Mouse (Mus musculus): Measurements from ENCODE around the gene Rin1. TPM values are rescaled to one million over a fixed set of nuclear protein-coding genes. Genes with fewer than 3 reads are reported as not detected.
"Not testable (repeated sequence)": the region's sequence is repeated elsewhere in the genome, so short reads cannot be mapped to it uniquely, and the experiment has no call there.

The Rin1 gene
- polyA plus RNA-seq (2015; fragmentation: Nextera tagmentation; extraction: Ambion mirVana): 1.9 and 3.3 TPM in 2 replicates

- H3K4me1 ChIP-seq (replicated peaks): peaks cover 28% of the 10 kb centered on the region
- WGBS: 16% methylated on average over 14 of the region's 14 CpGs
- H3K36me3 ChIP-seq: peaks cover 29% of the 10 kb centered on the region; the same call in 1 of the 2 replicates
- peak within 1 kb of the TSS; percentile 13 for H3K27ac ChIP-seq
- peak; percentile 45 for ATAC-seq (replicated peaks; ENCODE audit: insufficient number of reproducible peaks, insufficient read depth, low FRiP score, low read depth)
- H3K4me3 ChIP-seq: peak within 1 kb of the TSS; percentile 31
- H3K9ac ChIP-seq: peak within 1 kb of the TSS; percentile 21
- H3K4me2 ChIP-seq: peak within 1 kb of the TSS; percentile 51
- peaks cover 23% of the 10 kb centered on the region for H3K27me3 ChIP-seq
- H3K9me3 ChIP-seq (replicated peaks): no peaks in the 10 kb centered on the region
Observed at GRCm38 (mm10) chr19:5050047-5050905, at the start of gene Rin1. TSS of gene Rin1 (plus strand) at chr19:5050481.

- H3K36me3 ChIP-seq: no peaks in the 10 kb centered on the region
- peaks cover 10% of the 10 kb centered on the region for H3K4me1 ChIP-seq (replicated peaks)
- H3K4me3 ChIP-seq: peak overlapping the region; percentile 37
- WGBS: 1% methylated on average over 39 of the region's 39 CpGs
- peak overlapping the region; percentile 39 for H3K9ac ChIP-seq
- peak overlapping the region; percentile 50 for H3K27ac ChIP-seq
- peak overlapping the region; percentile 68 for H3K4me2 ChIP-seq
- H3K9me3 ChIP-seq (replicated peaks): no peaks in the 10 kb centered on the region
- H3K27me3 ChIP-seq: no peaks in the 10 kb centered on the region
- peak; percentile 84 for ATAC-seq (replicated peaks; ENCODE audit: insufficient number of reproducible peaks, insufficient read depth, low FRiP score, low read depth)
Observed at GRCm38 (mm10) chr19:5001666-5002406, 48.4 kb upstream of the Rin1 start.

GRCm38 (mm10) chr19:5003644-5004043 is 46.6 kb upstream of the Rin1 start:
- H3K4me3 ChIP-seq; H3K9me3 ChIP-seq (replicated peaks); H3K27me3 ChIP-seq; H3K4me1 ChIP-seq (replicated peaks); H3K36me3 ChIP-seq; H3K27ac ChIP-seq; H3K9ac ChIP-seq; H3K4me2 ChIP-seq; ATAC-seq (replicated peaks; ENCODE audit: insufficient number of reproducible peaks, insufficient read depth, low FRiP score, low read depth): not testable (repeated sequence)
- 46% methylated on average over 2 of the region's 2 CpGs for WGBS

- H3K27me3 ChIP-seq: no peaks in the 10 kb centered on the region
- WGBS: 58% methylated on average over 4 of the region's 4 CpGs
- no peak for ATAC-seq (replicated peaks; ENCODE audit: insufficient number of reproducible peaks, insufficient read depth, low FRiP score, low read depth)
Observed at GRCm38 (mm10) chr19:5004925-5005324, 45.4 kb upstream of the Rin1 start.

GRCm38 (mm10) chr19:5013138-5013537 is 37.1 kb upstream of the Rin1 start:
- H3K4me3 ChIP-seq: no peak overlapping the region
- no peak overlapping the region for H3K27ac ChIP-seq
- no peak overlapping the region for H3K4me2 ChIP-seq
- no peak overlapping the region for H3K9ac ChIP-seq
- no peak for ATAC-seq (replicated peaks; ENCODE audit: insufficient number of reproducible peaks, insufficient read depth, low FRiP score, low read depth)
- no peaks in the 10 kb centered on the region for H3K36me3 ChIP-seq
- H3K9me3 ChIP-seq (replicated peaks): no peaks in the 10 kb centered on the region
- peaks cover 19% of the 10 kb centered on the region for H3K4me1 ChIP-seq (replicated peaks)
- no peaks in the 10 kb centered on the region for H3K27me3 ChIP-seq
- 35% methylated on average over 8 of the region's 8 CpGs for WGBS

More at GRCm38 (mm10) chr19:5004925-5005324, 45.4 kb upstream of the Rin1 start:
- Histone ChIP-seq H3K27ac (no peak overlapping the region), H3K36me3 (no peaks in the 10 kb centered on the region), H3K9me3 (replicated peaks) (no peaks in the 10 kb centered on the region), H3K9ac (no peak overlapping the region), H3K4me2 (no peak overlapping the region), H3K4me3 (no peak overlapping the region), H3K4me1 (replicated peaks) (peaks cover 10% of the 10 kb centered on the region)

- H3K4me2 ChIP-seq: no peak overlapping the region
- H3K4me3 ChIP-seq: no peak overlapping the region
- H3K36me3 ChIP-seq: no peaks in the 10 kb centered on the region
- H3K4me1 ChIP-seq (replicated peaks): peaks cover 20% of the 10 kb centered on the region
- no peak for ATAC-seq (replicated peaks; ENCODE audit: insufficient number of reproducible peaks, insufficient read depth, low FRiP score, low read depth)
- no peak overlapping the region for H3K9ac ChIP-seq
- peak overlapping the region; percentile 94 for H3K27ac ChIP-seq
- WGBS: 21% methylated on average over 8 of the region's 8 CpGs
- H3K9me3 ChIP-seq (replicated peaks): no peaks in the 10 kb centered on the region
- H3K27me3 ChIP-seq: no peaks in the 10 kb centered on the region
Observed at GRCm38 (mm10) chr19:5014961-5015398, 35.3 kb upstream of the Rin1 start.

- Histone ChIP-seq H3K27me3 (no peaks in the 10 kb centered on the region), H3K9me3 (replicated peaks) (no peaks in the 10 kb centered on the region), H3K9ac (0 out of 2 replicates have a peak overlapping the region, but pooled peaks have one; percentile 22), H3K4me1 (replicated peaks) (peaks cover 20% of the 10 kb centered on the region), H3K4me3 (no peak overlapping the region), H3K36me3 (no peaks in the 10 kb centered on the region), H3K27ac (peak overlapping the region; percentile 94), H3K4me2 (peak overlapping the region; percentile 45)
- WGBS: 16% methylated on average over 10 of the region's 10 CpGs
- peak; percentile 84 for ATAC-seq (replicated peaks; ENCODE audit: insufficient number of reproducible peaks, insufficient read depth, low FRiP score, low read depth)
Observed at GRCm38 (mm10) chr19:5016221-5016742, 34.0 kb upstream of the Rin1 start.

GRCm38 (mm10) chr19:5016782-5017181 is 33.5 kb upstream of the Rin1 start:
- Histone ChIP-seq H3K9ac (0 out of 2 replicates have a peak overlapping the region, but pooled peaks have one; percentile 22), H3K27ac (peak overlapping the region; percentile 94), H3K4me2 (peak overlapping the region; percentile 45), H3K4me3 (no peak overlapping the region), H3K4me1 (replicated peaks) (peaks cover 20% of the 10 kb centered on the region), H3K9me3 (replicated peaks) (no peaks in the 10 kb centered on the region), H3K36me3 (no peaks in the 10 kb centered on the region), H3K27me3 (no peaks in the 10 kb centered on the region)
- 19% methylated on average over 12 of the region's 12 CpGs for WGBS
- ATAC-seq (replicated peaks; ENCODE audit: insufficient number of reproducible peaks, insufficient read depth, low FRiP score, low read depth): 0 out of 2 replicates have a peak, but pooled peaks have one; percentile 28

- H3K9ac ChIP-seq: no peak overlapping the region
- WGBS: 67% methylated on average over 4 of the region's 4 CpGs
- ATAC-seq (replicated peaks; ENCODE audit: insufficient number of reproducible peaks, insufficient read depth, low FRiP score, low read depth): no peak
- peaks cover 20% of the 10 kb centered on the region for H3K4me1 ChIP-seq (replicated peaks)
- H3K27me3 ChIP-seq: no peaks in the 10 kb centered on the region
- H3K9me3 ChIP-seq (replicated peaks): no peaks in the 10 kb centered on the region
- no peak overlapping the region for H3K4me2 ChIP-seq
- H3K27ac ChIP-seq: no peak overlapping the region
- H3K36me3 ChIP-seq: no peaks in the 10 kb centered on the region
- no peak overlapping the region for H3K4me3 ChIP-seq
Observed at GRCm38 (mm10) chr19:5017611-5018010, 32.7 kb upstream of the Rin1 start.

GRCm38 (mm10) chr19:5018191-5018590 is 32.1 kb upstream of the Rin1 start:
- Histone ChIP-seq H3K27me3 (no peaks in the 10 kb centered on the region), H3K4me2 (no peak overlapping the region), H3K36me3 (no peaks in the 10 kb centered on the region), H3K9ac (no peak overlapping the region), H3K9me3 (replicated peaks) (no peaks in the 10 kb centered on the region), H3K4me1 (replicated peaks) (peaks cover 22% of the 10 kb centered on the region), H3K4me3 (no peak overlapping the region), H3K27ac (no peak overlapping the region)
- WGBS: 79% methylated on average over 3 of the region's 3 CpGs
- no peak for ATAC-seq (replicated peaks; ENCODE audit: insufficient number of reproducible peaks, insufficient read depth, low FRiP score, low read depth)

GRCm38 (mm10) chr19:5021416-5021815 is 28.9 kb upstream of the Rin1 start:
- H3K27me3 ChIP-seq: no peaks in the 10 kb centered on the region
- no peaks in the 10 kb centered on the region for H3K9me3 ChIP-seq (replicated peaks)
- H3K27ac ChIP-seq: no peak overlapping the region
- no peak for ATAC-seq (replicated peaks; ENCODE audit: insufficient number of reproducible peaks, insufficient read depth, low FRiP score, low read depth)
- no peak overlapping the region for H3K4me3 ChIP-seq
- WGBS: 77% methylated on average over 2 of the region's 2 CpGs
- peaks cover 15% of the 10 kb centered on the region for H3K4me1 ChIP-seq (replicated peaks)
- no peak overlapping the region for H3K4me2 ChIP-seq
- H3K36me3 ChIP-seq: no peaks in the 10 kb centered on the region
- H3K9ac ChIP-seq: no peak overlapping the region
